Mouse (Mus musculus): ENCODE results near the gene Zfp423.

Zfp423 gene

GRCm38 (mm10) chr8:87953473-87953872 is 5.9 kb downstream of the Zfp423 start:
- no peak for DNase-seq (ENCODE audit: extremely low read depth, insufficient read length, low spot score)

GRCm38 (mm10) chr8:87952298-87952697 is 7.1 kb downstream of the Zfp423 start:
- no peak for DNase-seq (ENCODE audit: extremely low read depth, insufficient read length, low spot score)

GRCm38 (mm10) chr8:87944225-87944934 is 15.0 kb downstream of the Zfp423 start:
- no peak for DNase-seq (ENCODE audit: extremely low read depth, insufficient read length, low spot score)

- no peak for DNase-seq (ENCODE audit: extremely low read depth, insufficient read length, low spot score)
Measured at GRCm38 (mm10) chr8:87943651-87944091, 15.7 kb downstream of the Zfp423 start.

- no peak for DNase-seq (ENCODE audit: extremely low read depth, insufficient read length, low spot score)
Measured at GRCm38 (mm10) chr8:87940646-87941045, 18.7 kb downstream of the Zfp423 start.

GRCm38 (mm10) chr8:87939308-87939936 is 20.0 kb downstream of the Zfp423 start:
- DNase-seq (ENCODE audit: extremely low read depth, insufficient read length, low spot score): no peak

- DNase-seq (ENCODE audit: extremely low read depth, insufficient read length, low spot score): no peak
Measured at GRCm38 (mm10) chr8:87938351-87939232, 20.8 kb downstream of the Zfp423 start.

GRCm38 (mm10) chr8:87937211-87937610 is 22.2 kb downstream of the Zfp423 start:
- DNase-seq (ENCODE audit: extremely low read depth, insufficient read length, low spot score): no peak

GRCm38 (mm10) chr8:87935088-87935680 is 24.2 kb downstream of the Zfp423 start:
- DNase-seq (ENCODE audit: extremely low read depth, insufficient read length, low spot score): no peak

- DNase-seq (ENCODE audit: extremely low read depth, insufficient read length, low spot score): no peak
Measured at GRCm38 (mm10) chr8:87934175-87934574, 25.2 kb downstream of the Zfp423 start.

GRCm38 (mm10) chr8:87933752-87934151 is 25.6 kb downstream of the Zfp423 start:
- no peak for DNase-seq (ENCODE audit: extremely low read depth, insufficient read length, low spot score)

- no peak for DNase-seq (ENCODE audit: extremely low read depth, insufficient read length, low spot score)
Measured at GRCm38 (mm10) chr8:87928857-87929256, 30.5 kb downstream of the Zfp423 start.

- peak; percentile 79 for DNase-seq (ENCODE audit: extremely low read depth, insufficient read length, low spot score)
Measured at GRCm38 (mm10) chr8:87927034-87927830, 32.2 kb downstream of the Zfp423 start.

GRCm38 (mm10) chr8:87926098-87926890 is 33.1 kb downstream of the Zfp423 start:
- peak; percentile 15 for DNase-seq (ENCODE audit: extremely low read depth, insufficient read length, low spot score)

GRCm38 (mm10) chr8:87922936-87923335 is 36.5 kb downstream of the Zfp423 start:
- no peak for DNase-seq (ENCODE audit: extremely low read depth, insufficient read length, low spot score)

GRCm38 (mm10) chr8:87922446-87922845 is 36.9 kb downstream of the Zfp423 start:
- DNase-seq (ENCODE audit: extremely low read depth, insufficient read length, low spot score): no peak

GRCm38 (mm10) chr8:87918004-87918403 is 41.4 kb downstream of the Zfp423 start:
- no peak for DNase-seq (ENCODE audit: extremely low read depth, insufficient read length, low spot score)

GRCm38 (mm10) chr8:87915763-87916162 is 43.6 kb downstream of the Zfp423 start:
- DNase-seq (ENCODE audit: extremely low read depth, insufficient read length, low spot score): no peak

- DNase-seq (ENCODE audit: extremely low read depth, insufficient read length, low spot score): no peak
Measured at GRCm38 (mm10) chr8:87914247-87914967, 45.0 kb downstream of the Zfp423 start.
